Mouse (Mus musculus) urinary bladder, adult 18-20 months (tissue): ENCODE measurements around the gene Atp6ap1l.

Source experiments
- DNase-seq, 2 experiments: peaks; one replicate each; pipeline ENCODE4 v3.0.0; 2022; ENCODE audit warnings: low spot score in 2 of 2, mixed read lengths in 2 of 2

Gene Atp6ap1l

GRCm38 (mm10) chr13:90886568-90886983 lies 18.6 kb downstream of the Atp6ap1l start:
- DNase-seq = peak; percentile 19 to 42

GRCm38 (mm10) chr13:90885856-90886532 lies 19.2 kb downstream of the Atp6ap1l start:
- DNase-seq = peak in 1 of 2 experiments; percentile 8

- no peak for DNase-seq
Observed at GRCm38 (mm10) chr13:90881727-90882429, 23.3 kb downstream of the Atp6ap1l start.

GRCm38 (mm10) chr13:90871579-90871978 lies 33.6 kb downstream of the Atp6ap1l start:
- no peak for DNase-seq

- no peak for DNase-seq
Observed at GRCm38 (mm10) chr13:90869157-90869556, 36.0 kb downstream of the Atp6ap1l start.

- DNase-seq = no peak
Observed at GRCm38 (mm10) chr13:90862138-90862537, 43.0 kb downstream of the Atp6ap1l start.

- no peak for DNase-seq
Observed at GRCm38 (mm10) chr13:90860888-90861431, 44.2 kb downstream of the Atp6ap1l start.

- DNase-seq = no peak
Observed at GRCm38 (mm10) chr13:90852727-90853630, 52.2 kb downstream of the Atp6ap1l start.

GRCm38 (mm10) chr13:90851795-90852194 lies 53.4 kb downstream of the Atp6ap1l start:
- no peak for DNase-seq

- DNase-seq = no peak
Observed at GRCm38 (mm10) chr13:90844191-90844590, 61.0 kb downstream of the Atp6ap1l start.

GRCm38 (mm10) chr13:90843412-90843811 lies 61.7 kb downstream of the Atp6ap1l start:
- no peak for DNase-seq

- DNase-seq = no peak
Observed at GRCm38 (mm10) chr13:90841213-90841553, 64.0 kb downstream of the Atp6ap1l start.

GRCm38 (mm10) chr13:90840530-90841212 lies 64.5 kb downstream of the Atp6ap1l start:
- peak in 1 of 2 experiments; percentile 4 for DNase-seq

GRCm38 (mm10) chr13:90833641-90834207 lies 71.4 kb downstream of the Atp6ap1l start:
- no peak for DNase-seq
